Mouse (Mus musculus) left cerebral cortex, adult 6 months (tissue): ENCODE results near the gene Kcne1l. TPM values are rescaled to one million over a fixed set of nuclear protein-coding genes. Genes with fewer than 3 reads are reported as not detected.

Experiments
- long read RNA-seq, 2 experiments: library from polyadenylated mRNA; unstranded; transcript quantifications; one replicate each; pipeline ENCODE4 v2.0.0; 2019 to 2020
- polyA plus RNA-seq: library from polyadenylated mRNA; unstranded; fragments of <200 nt; fragmentation: Nextera tagmentation; gene quantifications from 2 replicates; pipeline ENCODE4 v1.2.3, GENCODE M21; 2021

The Kcne1l gene
- 4.9 and 7.0 TPM in 2 replicates for polyA plus RNA-seq
- long read RNA-seq, experiment 1, transcript Kcne1l-201 (1 exons, 1,543 nt) = major isoform, 20 of 20 reads
- long read RNA-seq, experiment 1, partial matches to known transcripts = 0 of 20 reads
- long read RNA-seq, experiment 1, other reads (novel, unspliced or antisense) = 0 of 20 reads
- long read RNA-seq, experiment 2, transcript Kcne1l-201 (1 exons, 1,543 nt) = major isoform, 5 of 5 reads
- long read RNA-seq, experiment 2, partial matches to known transcripts = 0 of 5 reads
- long read RNA-seq, experiment 2, other reads (novel, unspliced or antisense) = 0 of 5 reads

DNA sequence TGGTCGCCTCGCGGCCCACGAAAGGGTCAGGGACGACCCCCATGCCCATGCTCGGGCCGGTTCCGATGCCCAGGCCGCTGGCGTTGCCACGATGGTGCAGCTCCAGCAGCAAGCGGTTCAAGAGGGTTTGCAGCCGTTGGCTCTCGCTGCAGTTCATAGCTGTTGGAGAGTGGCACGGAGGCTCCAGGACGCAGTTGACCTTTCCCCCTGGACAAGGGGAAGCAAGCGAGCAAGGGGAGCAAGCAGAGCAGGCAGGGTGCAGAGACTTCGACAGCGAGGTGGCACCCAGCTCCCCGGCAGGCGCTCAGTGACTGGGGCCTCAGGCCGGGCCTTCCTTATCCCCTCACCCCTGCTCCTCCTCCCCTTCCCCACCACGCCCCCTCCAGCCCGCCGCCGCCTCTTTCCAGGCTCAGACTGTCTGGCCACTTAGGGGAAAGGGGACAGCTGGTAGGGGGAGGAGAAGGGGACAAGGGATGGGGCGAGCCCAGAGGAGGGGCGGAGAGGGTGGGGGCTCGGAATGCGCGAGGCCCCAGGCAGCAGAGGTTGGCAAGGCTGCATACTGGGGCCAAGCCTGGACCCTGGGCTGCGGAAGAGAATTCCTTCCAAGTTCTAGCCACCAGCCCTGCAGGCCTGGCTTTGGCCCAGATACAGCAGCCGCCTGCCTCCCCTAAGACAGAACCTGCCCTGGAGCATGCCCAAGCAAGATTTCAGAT, at the start of gene Kcne1l:
Kcne1l (minus strand) TSS at position 426 of the 713 bp plus-strand sequence.

Other genes starting within 250 kb of the Kcne1l start
- gene Gucy2f, start 109.4 kb downstream of the Kcne1l start, polyA plus RNA-seq = 0.05 TPM in 2 replicates
- gene Nxt2, start 79.5 kb downstream of the Kcne1l start, polyA plus RNA-seq = 36.3 and 44.2 TPM in 2 replicates
- gene Acsl4, start 84.2 kb upstream of the Kcne1l start, polyA plus RNA-seq = 25.0 and 38.2 TPM in 2 replicates